Mouse (Mus musculus) embryonic fibroblast, embryonic 13.5 days (primary cell): ENCODE measurements around the gene Cir1. TPM values are rescaled to one million over a fixed set of nuclear protein-coding genes. Genes with fewer than 3 reads are reported as not detected.

Experiments
- H3K27ac ChIP-seq: 2 replicates; pipeline ENCODE4 v1.5.1; 2012; ENCODE audit warnings: low read length, control low read depth, inconsistent platforms; ENCODE audit not compliant: insufficient read depth
- H3K4me1 ChIP-seq: 2 replicates; pipeline ENCODE4 v1.6.1; 2011; ENCODE audit warnings: low read length; ENCODE audit not compliant: control insufficient read depth, insufficient read depth
- H3K4me3 ChIP-seq: 2 replicates; pipeline ENCODE4 v1.5.1; 2011; ENCODE audit warnings: mild to moderate bottlenecking, control low read depth, low read length; ENCODE audit not compliant: insufficient read depth
- CTCF ChIP-seq: IDR thresholded peaks from 2 replicates; pipeline ENCODE4 v1.5.1; 2011; ENCODE audit warnings: mild to moderate bottlenecking, control low read depth, low read length, moderate library complexity, borderline replicate concordance; ENCODE audit not compliant: insufficient read depth
- POLR2A ChIP-seq: IDR thresholded peaks from 2 replicates; pipeline ENCODE4 v1.6.1; 2011; ENCODE audit warnings: low read depth, mild to moderate bottlenecking, control low read depth, low read length, moderate library complexity
- polyA plus RNA-seq: library from polyadenylated mRNA; stranded (reverse); fragments of >200 nt; gene quantifications from 2 replicates; pipeline ENCODE4 v1.2.4, GENCODE M21; 2011; ENCODE audit warnings: low read depth; ENCODE audit not compliant: missing spikeins, insufficient read length

Gene Cir1
- polyA plus RNA-seq, 1 experiment, result 16.3 TPM

- Histone ChIP-seq H3K4me1 (no peaks in the 10 kb centered on the region), H3K27ac (no peak overlapping the region), H3K4me3 (no peak overlapping the region)
- TF ChIP-seq CTCF, result no peak
- TF ChIP-seq POLR2A, result no peak
Observed at GRCm38 (mm10) chr2:73304506-73304905, 8.0 kb downstream of the Cir1 start.

- no peaks in the 10 kb centered on the region for H3K4me1 ChIP-seq
- H3K27ac ChIP-seq, result no peak overlapping the region
- TF ChIP-seq POLR2A (no peak), CTCF (no peak)
- H3K4me3 ChIP-seq, result no peak overlapping the region
Observed at GRCm38 (mm10) chr2:73302722-73303121, 9.8 kb downstream of the Cir1 start.

GRCm38 (mm10) chr2:73301979-73302378 is 10.5 kb downstream of the Cir1 start:
- H3K27ac ChIP-seq, result no peak overlapping the region
- H3K4me1 ChIP-seq, result no peaks in the 10 kb centered on the region
- H3K4me3 ChIP-seq, result no peak overlapping the region
- TF ChIP-seq POLR2A, result no peak
- no peak for TF ChIP-seq CTCF

- no peak overlapping the region for H3K4me3 ChIP-seq
- TF ChIP-seq POLR2A, result no peak
- H3K4me1 ChIP-seq, result no peaks in the 10 kb centered on the region
- no peak overlapping the region for H3K27ac ChIP-seq
Observed at GRCm38 (mm10) chr2:73298841-73299240, 13.7 kb downstream of the Cir1 start.

- TF ChIP-seq CTCF (no peak), POLR2A (no peak)
- Histone ChIP-seq H3K27ac (no peak overlapping the region), H3K4me3 (no peak overlapping the region), H3K4me1 (no peaks in the 10 kb centered on the region)
Observed at GRCm38 (mm10) chr2:73298154-73298553, 14.3 kb downstream of the Cir1 start.

GRCm38 (mm10) chr2:73295023-73295422 is 17.5 kb downstream of the Cir1 start:
- TF ChIP-seq CTCF, result no peak
- TF ChIP-seq POLR2A, result no peak
- Histone ChIP-seq H3K4me3 (no peak overlapping the region), H3K27ac (no peak overlapping the region), H3K4me1 (no peaks in the 10 kb centered on the region)

GRCm38 (mm10) chr2:73291130-73291529 is 21.4 kb downstream of the Cir1 start:
- no peak for TF ChIP-seq POLR2A
- no peak for TF ChIP-seq CTCF
- H3K27ac ChIP-seq, result no peak overlapping the region

GRCm38 (mm10) chr2:73285630-73286029 is 26.9 kb downstream of the Cir1 start:
- no peak for TF ChIP-seq POLR2A
- no peak for TF ChIP-seq CTCF
- Histone ChIP-seq H3K27ac (no peak overlapping the region), H3K4me1 (no peaks in the 10 kb centered on the region), H3K4me3 (no peak overlapping the region)

More at GRCm38 (mm10) chr2:73291130-73291529, 21.4 kb downstream of the Cir1 start:
- H3K4me3 ChIP-seq, result no peak overlapping the region
- no peaks in the 10 kb centered on the region for H3K4me1 ChIP-seq

GRCm38 (mm10) chr2:73281707-73282106 is 30.8 kb downstream of the Cir1 start:
- TF ChIP-seq POLR2A (no peak), CTCF (no peak)
- H3K27ac ChIP-seq, result no peak overlapping the region
- H3K4me3 ChIP-seq, result no peak overlapping the region
- H3K4me1 ChIP-seq, result no peaks in the 10 kb centered on the region; the same call in 1 of the 2 replicates

- H3K4me1 ChIP-seq, result no peaks in the 10 kb centered on the region; the same call in 1 of the 2 replicates
- H3K27ac ChIP-seq, result no peak overlapping the region
- no peak overlapping the region for H3K4me3 ChIP-seq
- TF ChIP-seq POLR2A (no peak), CTCF (no peak)
Observed at GRCm38 (mm10) chr2:73281048-73281661, 31.3 kb downstream of the Cir1 start.
